Mouse (Mus musculus) limb, embryonic 14.5 days (tissue): ENCODE data around the gene Ttc23. TPM values are rescaled to one million over a fixed set of nuclear protein-coding genes. Genes with fewer than 3 reads are reported as not detected.
A peak's percentile ranks its signal among the peaks of the same experiment; 100 is the strongest.

Experiments
- ATAC-seq: fragments of 200-750 bp; cut with Nextera tagmentation; 2 replicates; pipeline ENCODE4 v1.8.0; 2017; ENCODE audit warnings: low read depth, moderate number of reproducible peaks, moderate TSS enrichment; ENCODE audit not compliant: low FRiP score
- DNase-seq: peaks from one replicate; pipeline ENCODE4 v3.0.0-alpha.2; 2015; ENCODE audit warnings: low spot score
- H3K27ac ChIP-seq: fragments of 300-500 bp; sonication (generic); replicated peaks from 2 replicates; pipeline ENCODE4 v1.5.1; 2014; ENCODE audit warnings: low read depth, mild to moderate bottlenecking, low read length, moderate library complexity, mixed read lengths
- H3K27me3 ChIP-seq: fragments of 300-500 bp; sonication (generic); 2 replicates; pipeline ENCODE4 v1.6.1; 2014; ENCODE audit warnings: low read length, mixed read lengths; ENCODE audit not compliant: control insufficient read depth, insufficient read depth
- H3K36me3 ChIP-seq: fragments of 300-500 bp; sonication (generic); 2 replicates; pipeline ENCODE4 v1.6.1; 2014; ENCODE audit warnings: mild to moderate bottlenecking, low read length, moderate library complexity, mixed read lengths; ENCODE audit not compliant: control insufficient read depth, insufficient read depth
- H3K4me1 ChIP-seq: fragments of 300-500 bp; sonication (generic); 2 replicates; pipeline ENCODE4 v1.6.1; 2014; ENCODE audit warnings: antibody characterized with exemption, low read length, mixed read lengths; ENCODE audit not compliant: control insufficient read depth, insufficient read depth
- H3K4me2 ChIP-seq: fragments of 300-500 bp; sonication (generic); replicated peaks from 2 replicates; pipeline ENCODE4 v1.6.1; 2014; ENCODE audit warnings: low read depth, mild to moderate bottlenecking, low read length, moderate library complexity; ENCODE audit not compliant: severe bottlenecking
- H3K4me3 ChIP-seq: fragments of 300-500 bp; sonication (generic); replicated peaks from 2 replicates; pipeline ENCODE4 v1.5.1; 2014; ENCODE audit warnings: low read length
- H3K9ac ChIP-seq: fragments of 300-500 bp; sonication (generic); 2 replicates; pipeline ENCODE4 v1.6.1; 2014; ENCODE audit warnings: mild to moderate bottlenecking, low read depth, low read length, moderate library complexity; ENCODE audit not compliant: severe bottlenecking
- H3K9me3 ChIP-seq: fragments of 300-500 bp; sonication (generic); 2 replicates; pipeline ENCODE4 v1.6.1; 2016; ENCODE audit warnings: low read length; ENCODE audit not compliant: control insufficient read depth
- POLR2A ChIP-seq: fragments of 200-500 bp; IDR thresholded peaks from 2 replicates; pipeline ENCODE4 v1.8.0; 2012; ENCODE audit warnings: inconsistent platforms, mild to moderate bottlenecking, moderate library complexity, borderline replicate concordance; ENCODE audit not compliant: insufficient read depth, insufficient read length; ENCODE audit errors: extremely low read depth
- WGBS: fragments of 180-500 bp; shearing (Covaris S2); extraction: QIAGEN DNeasy Blood & Tissue Kit; methylation state at CpG from one replicate; pipeline ENCODE4 v1.1.7; 2014; 5-methylcytosine and 5-hydroxymethylcytosine counted together
- polyA plus RNA-seq, 2 experiments: library from polyadenylated mRNA; depleted of rRNA in 1 of 2; stranded (reverse) in 1 of 2; unstranded in 1 of 2; fragments of >200 nt; fragmentation: Nextera tagmentation in 1 of 2; extraction: Ambion mirVana in 1 of 2; gene quantifications; 2 replicates each; pipeline versions ENCODE4 v1.2.1 to v1.2.3; 2012 to 2014

Ttc23 gene
- polyA plus RNA-seq, 2 experiments = 33.4 to 46.9 TPM

DNA sequence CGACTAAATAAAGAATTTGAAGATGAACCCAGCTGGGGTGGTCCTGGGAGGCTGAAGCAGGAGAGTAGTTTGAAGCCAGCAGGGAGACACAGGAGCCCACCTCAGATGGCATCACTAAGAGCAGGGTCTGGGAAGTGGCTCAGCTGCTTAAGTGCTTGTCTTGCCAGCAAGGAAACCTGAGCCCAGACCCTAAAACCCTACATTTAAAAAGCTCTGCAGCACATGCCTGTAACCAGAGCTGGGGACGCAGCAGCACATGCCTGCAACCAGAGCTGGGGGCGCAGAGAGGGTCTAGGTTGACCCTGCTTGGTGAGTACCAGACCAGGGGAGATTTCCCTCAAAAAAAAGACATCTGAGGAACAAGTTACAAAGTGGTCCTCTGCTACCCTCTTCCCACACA lies 28.9 kb upstream of the Ttc23 start:
- no peaks in the 10 kb centered on the region for H3K9me3 ChIP-seq
- no peaks in the 10 kb centered on the region for H3K27me3 ChIP-seq
- H3K4me3 ChIP-seq = no peak overlapping the region
- 49% methylated on average over 3 of the region's 3 CpGs for WGBS
- ATAC-seq = peak; percentile 64
- peak; percentile 37 for DNase-seq
- H3K4me1 ChIP-seq = peaks cover 10% of the 10 kb centered on the region; the same call in 1 of the 2 replicates
- H3K9ac ChIP-seq = no peak overlapping the region
- H3K36me3 ChIP-seq = 0 out of 2 replicates have a peak, but pooled peaks cover 3% of the 10 kb centered on the region
- H3K27ac ChIP-seq = no peak overlapping the region
- no peak overlapping the region for H3K4me2 ChIP-seq
- no peak for TF ChIP-seq POLR2A

DNA sequence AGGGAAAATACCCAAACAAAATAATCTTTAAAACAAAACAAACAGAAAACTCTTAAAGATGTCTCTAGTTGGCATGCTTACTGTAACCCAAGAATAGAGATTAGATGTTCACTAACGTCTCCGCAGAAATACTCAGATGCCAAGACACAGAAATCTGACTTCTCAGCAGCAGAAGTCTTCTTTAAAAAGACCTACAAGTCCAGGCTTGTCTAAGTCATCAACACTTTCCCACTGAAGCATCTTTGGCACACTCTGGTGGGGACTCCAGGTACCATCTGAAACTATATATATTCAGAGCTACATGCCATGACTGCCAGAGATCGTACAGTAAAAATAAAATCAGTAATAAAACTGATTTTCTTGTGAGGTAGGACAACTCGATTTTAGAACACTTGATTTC lies 27.4 kb upstream of the Ttc23 start:
- Histone ChIP-seq H3K9me3 (no peaks in the 10 kb centered on the region), H3K27me3 (no peaks in the 10 kb centered on the region), H3K36me3 (0 out of 2 replicates have a peak, but pooled peaks cover 3% of the 10 kb centered on the region), H3K9ac (no peak overlapping the region), H3K4me1 (peaks cover 10% of the 10 kb centered on the region; the same call in 1 of the 2 replicates), H3K27ac (no peak overlapping the region), H3K4me3 (no peak overlapping the region), H3K4me2 (no peak overlapping the region)
- TF ChIP-seq POLR2A = no peak
- peak; percentile 34 for DNase-seq
- WGBS = 50% methylated on average over 4 of the region's 4 CpGs
- no peak for ATAC-seq

DNA sequence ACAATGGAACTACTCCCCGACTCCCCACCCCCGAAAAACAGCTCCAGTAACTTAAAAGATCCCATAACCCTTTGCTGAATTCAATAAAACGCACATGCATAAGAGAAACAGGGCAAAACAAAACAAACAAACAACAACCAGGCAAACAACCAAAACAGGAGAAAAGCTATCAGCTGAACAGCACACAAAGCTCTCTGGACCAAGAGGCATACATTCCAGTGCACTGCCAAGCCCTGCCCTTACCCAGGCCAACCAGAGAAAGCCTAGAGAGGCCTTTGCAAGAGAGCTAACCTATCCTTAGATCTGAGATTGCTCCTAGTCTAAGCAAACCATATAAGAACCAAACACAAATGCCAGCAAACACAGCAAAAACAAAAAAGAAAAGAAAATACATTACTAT lies 25.1 kb upstream of the Ttc23 start:
- no peak overlapping the region for H3K9ac ChIP-seq
- no peak overlapping the region for H3K27ac ChIP-seq
- no peak for ATAC-seq
- H3K9me3 ChIP-seq = no peaks in the 10 kb centered on the region
- WGBS = 28% methylated on average over 3 of the region's 3 CpGs
- H3K4me2 ChIP-seq = no peak overlapping the region
- DNase-seq = no peak
- TF ChIP-seq POLR2A = no peak
- peaks cover 10% of the 10 kb centered on the region; the same call in 1 of the 2 replicates for H3K4me1 ChIP-seq
- no peak overlapping the region for H3K4me3 ChIP-seq
- H3K27me3 ChIP-seq = no peaks in the 10 kb centered on the region
- 0 out of 2 replicates have a peak, but pooled peaks cover 3% of the 10 kb centered on the region for H3K36me3 ChIP-seq

DNA sequence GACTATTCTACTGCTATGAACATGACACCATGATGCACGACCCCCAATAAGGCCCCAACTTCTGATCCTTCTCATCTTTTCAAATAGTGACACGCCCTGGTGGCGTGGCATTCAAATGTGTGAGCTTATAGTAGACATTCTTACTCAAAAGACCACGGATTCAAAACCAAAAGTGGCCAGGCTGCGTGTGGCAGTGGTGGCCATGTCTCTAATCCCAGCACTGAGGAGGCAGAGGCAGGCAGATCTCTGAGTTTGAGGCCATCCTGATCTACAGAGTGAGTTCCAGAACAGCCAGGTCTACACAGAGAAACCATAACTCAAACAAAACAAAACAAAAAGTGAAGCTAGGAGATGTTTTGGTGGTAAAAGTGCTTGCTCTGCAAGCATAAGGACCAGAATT lies 20.5 kb upstream of the Ttc23 start:
- 87% methylated on average over 5 of the region's 5 CpGs for WGBS
- Histone ChIP-seq H3K4me1 (no peaks in the 10 kb centered on the region), H3K4me3 (no peak overlapping the region), H3K4me2 (no peak overlapping the region), H3K36me3 (no peaks in the 10 kb centered on the region; the same call in 1 of the 2 replicates), H3K9ac (no peak overlapping the region), H3K9me3 (no peaks in the 10 kb centered on the region), H3K27me3 (no peaks in the 10 kb centered on the region), H3K27ac (no peak overlapping the region)
- no peak for TF ChIP-seq POLR2A
- DNase-seq (no peak), ATAC-seq (no peak)

DNA sequence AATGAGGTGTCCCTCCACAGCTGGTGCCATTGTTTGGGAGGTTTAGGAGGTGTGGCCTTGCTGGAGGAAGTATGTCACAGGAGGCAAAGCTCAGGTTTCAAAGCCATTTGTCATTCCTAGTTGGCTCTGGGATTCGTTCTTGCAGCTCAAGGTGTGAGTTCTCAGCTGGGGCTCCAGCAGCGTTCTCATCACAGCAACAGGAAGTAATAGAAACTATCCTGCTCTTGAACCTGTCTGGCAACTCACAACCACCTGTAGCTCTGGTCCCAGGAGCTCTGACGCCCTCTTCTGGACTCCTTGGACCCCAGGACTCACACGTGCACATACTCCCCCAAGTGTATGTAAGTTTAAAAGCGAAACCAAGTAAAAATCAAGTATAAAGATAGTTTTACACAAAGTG lies 17.5 kb upstream of the Ttc23 start:
- no peak for ATAC-seq
- TF ChIP-seq POLR2A = no peak

DNA sequence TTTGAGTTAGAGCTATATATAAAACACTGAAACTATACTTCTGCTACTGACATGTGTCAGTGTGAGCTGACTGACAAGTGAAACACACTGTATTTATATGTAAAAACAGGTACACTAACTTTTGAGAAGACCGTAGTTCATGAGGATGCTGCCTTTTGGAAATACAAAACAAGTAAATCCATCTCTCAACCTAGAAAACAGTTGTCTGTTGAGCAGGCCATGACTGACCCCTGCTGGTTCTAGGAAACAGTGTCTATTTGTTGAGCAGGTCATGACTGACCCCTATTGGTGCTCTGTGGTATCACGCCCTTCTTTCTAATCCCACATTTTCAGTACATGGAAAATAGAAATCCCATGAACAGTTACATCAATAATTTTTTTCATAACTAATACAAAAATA lies 16.4 kb upstream of the Ttc23 start:
- Histone ChIP-seq H3K36me3 (peaks cover 4% of the 10 kb centered on the region), H3K27me3 (no peaks in the 10 kb centered on the region), H3K4me3 (no peak overlapping the region), H3K9me3 (no peaks in the 10 kb centered on the region), H3K9ac (no peak overlapping the region), H3K4me1 (no peaks in the 10 kb centered on the region), H3K27ac (no peak overlapping the region), H3K4me2 (no peak overlapping the region)
- WGBS = 16% methylated on average over 2 of the region's 2 CpGs
- ATAC-seq (peak; percentile 79; the same call in 1 of the 2 replicates), DNase-seq (peak; percentile 89)
- no peak for TF ChIP-seq POLR2A

More for the DNA sequence above, 17.5 kb upstream of the Ttc23 start:
- Histone ChIP-seq H3K9me3 (no peaks in the 10 kb centered on the region), H3K4me3 (no peak overlapping the region), H3K27me3 (no peaks in the 10 kb centered on the region), H3K4me2 (no peak overlapping the region), H3K9ac (no peak overlapping the region), H3K36me3 (peaks cover 4% of the 10 kb centered on the region), H3K4me1 (no peaks in the 10 kb centered on the region), H3K27ac (no peak overlapping the region)
- no peak for DNase-seq
- 35% methylated on average over 5 of the region's 5 CpGs for WGBS
